Mouse (Mus musculus) ES-Bruce4 (cell line): Measurements from ENCODE around the gene Neurl3.

Experiments
- CTCF ChIP-seq: IDR thresholded peaks from one replicate; pipeline ENCODE4 v1.8.1; 2011; ENCODE audit warnings: low read depth, low read length
- EP300 ChIP-seq: IDR thresholded peaks from 2 replicates; pipeline ENCODE4 v1.6.1; 2011; ENCODE audit warnings: low read depth, low read length; ENCODE audit not compliant: insufficient read depth
- POLR2A ChIP-seq: IDR thresholded peaks from one replicate; pipeline ENCODE4 v1.8.1; 2011; ENCODE audit warnings: low read length; ENCODE audit not compliant: insufficient read depth

- TF ChIP-seq POLR2A (no peak), CTCF (no peak), EP300 (no peak)
Measured at GRCm38 (mm10) chr1:36323076-36323475, 48.6 kb upstream of the Neurl3 start.
